Mouse (Mus musculus) mouse trophoblast stem cell (cell line): Measurements from ENCODE around the gene Galntl6.

Experiments
- in situ Hi-C, 2 experiments: fragments of 300-500 bp; cut with MseI, MboI; formaldehyde crosslinking; loops; 2 replicates in 1 of 2; 3 replicates in 1 of 2; pipeline ENCODE4 v1.15.1; 2025

Gene Galntl6

GRCm38 (mm10) chr8:57842462-57843391, 1069.7 kb downstream of the Galntl6 start:
- in situ Hi-C loops = no loop called here

GRCm38 (mm10) chr8:57841446-57841845, 1071.0 kb downstream of the Galntl6 start:
- in situ Hi-C loops = no loop called here

- in situ Hi-C loops = no loop called here
Observed at GRCm38 (mm10) chr8:57837384-57837783, 1075.1 kb downstream of the Galntl6 start.

GRCm38 (mm10) chr8:57836981-57837380, 1075.5 kb downstream of the Galntl6 start:
- in situ Hi-C loops = no loop called here

- in situ Hi-C loops = no loop called here
Observed at GRCm38 (mm10) chr8:57836201-57836883, 1076.1 kb downstream of the Galntl6 start.

GRCm38 (mm10) chr8:57823151-57823550, 1089.3 kb downstream of the Galntl6 start:
- in situ Hi-C loops = no loop called here

- in situ Hi-C loops = no loop called here
Observed at GRCm38 (mm10) chr8:57816034-57816433, 1096.4 kb downstream of the Galntl6 start.

GRCm38 (mm10) chr8:57807060-57807459, 1105.4 kb downstream of the Galntl6 start:
- in situ Hi-C loops = no loop called here

GRCm38 (mm10) chr8:57805094-57805493, 1107.3 kb downstream of the Galntl6 start:
- in situ Hi-C loops = no loop called here

- in situ Hi-C loops = no loop called here
Observed at GRCm38 (mm10) chr8:57803821-57804220, 1108.6 kb downstream of the Galntl6 start.

- in situ Hi-C loops = no loop called here
Observed at GRCm38 (mm10) chr8:57801197-57801596, 1111.2 kb downstream of the Galntl6 start.

GRCm38 (mm10) chr8:57800327-57800726, 1112.1 kb downstream of the Galntl6 start:
- in situ Hi-C loops = no loop called here

GRCm38 (mm10) chr8:57799797-57800204, 1112.6 kb downstream of the Galntl6 start:
- in situ Hi-C loops = loop anchor here (5.0 to 10.0 kb wide), 4 partner anchors 145 to 365 kb away; partner anchors contain the start of gene Galnt7 (in 2 of the 2)

GRCm38 (mm10) chr8:57793455-57793854, 1119.0 kb downstream of the Galntl6 start:
- in situ Hi-C loops = loop anchor here (5.0 to 10.0 kb wide), 4 partner anchors 139 to 359 kb away; partner anchors contain the start of gene Galnt7 (in 2 of the 2)

- in situ Hi-C loops = loop anchor here (5.0 to 10.0 kb wide), 4 partner anchors 137 to 357 kb away; partner anchors contain the start of gene Galnt7 (in 2 of the 2)
Observed at GRCm38 (mm10) chr8:57792246-57792645, 1120.2 kb downstream of the Galntl6 start.

- in situ Hi-C loops = loop anchor here (5.0 to 10.0 kb wide), 4 partner anchors 137 to 357 kb away; partner anchors contain the start of gene Galnt7 (in 2 of the 2)
Observed at GRCm38 (mm10) chr8:57791309-57791721, 1121.1 kb downstream of the Galntl6 start.

- in situ Hi-C loops = no loop called here
Observed at GRCm38 (mm10) chr8:57779551-57779950, 1132.9 kb downstream of the Galntl6 start.

GRCm38 (mm10) chr8:57777988-57778721, 1134.3 kb downstream of the Galntl6 start:
- in situ Hi-C loops = no loop called here

- in situ Hi-C loops = no loop called here
Observed at GRCm38 (mm10) chr8:57776723-57777122, 1135.7 kb downstream of the Galntl6 start.

GRCm38 (mm10) chr8:57772732-57773265, 1139.6 kb downstream of the Galntl6 start:
- in situ Hi-C loops = no loop called here

- in situ Hi-C loops = no loop called here
Observed at GRCm38 (mm10) chr8:57767541-57767940, 1144.9 kb downstream of the Galntl6 start.
